Comparison of ENCODE assay signal across 8 mouse cellular contexts in genomic region chr6:12315070-12315909, GRCm38 (mm10).
DNase-seq lines count a peak whose midpoint lies in the region; ATAC-seq and TF ChIP-seq lines count a peak whose summit lies in the region.

No protein-coding gene starts in this region.

- no peak for TF ChIP-seq POLR2A in lung, adult 2 months (IDR thresholded peaks at IDR 0.05; ENCODE audit: borderline replicate concordance, extremely low read depth, low read depth, low read length)

- TF ChIP-seq CTCF in kidney, postnatal 0 days (IDR thresholded peaks at IDR 0.05; ENCODE audit: low read depth) = peak; percentile 81
- TF ChIP-seq CTCF in lung, adult 2 months (IDR thresholded peaks at IDR 0.05; ENCODE audit: insufficient read depth, low read length) = no peak

- H3K4me2 ChIP-seq in kidney, postnatal 0 days (ENCODE audit: low read length) = no peak overlapping the region
- H3K4me2 ChIP-seq in kidney, embryonic 16.5 days (replicated peaks; ENCODE audit: low read depth, low read length) = no peak overlapping the region

- peak; percentile 70 for DNase-seq in kidney, postnatal 0 days (ENCODE audit: low spot score)
- peak; percentile 53 for DNase-seq in MN1 (ENCODE audit: low spot score)
- DNase-seq in embryo, embryonic 11.5 days (ENCODE audit: low read depth, low spot score) = peak; percentile 16
- DNase-seq in layer of hippocampus, postnatal 36 days = peak; percentile 6 to 15
- DNase-seq in thymus, postnatal 10 days (ENCODE audit: low spot score in 2 of 2) = peak; percentile 5 to 9
- DNase-seq in cerebellum, adult 11-12 months = no peak
- DNase-seq in lung, adult 2 months = no peak

- no peak overlapping the region for H3K4me3 ChIP-seq in kidney, postnatal 0 days (replicated peaks; ENCODE audit: low read depth, low read length)
- no peak overlapping the region for H3K4me3 ChIP-seq in kidney, embryonic 16.5 days (ENCODE audit: low read length)
- H3K4me3 ChIP-seq in lung, adult 2 months (replicated peaks; ENCODE audit: extremely low read depth, low read depth, low read length) = no peak overlapping the region

- no peak for ATAC-seq in kidney, postnatal 0 days (replicated peaks; ENCODE audit: low FRiP score, low read depth)
- no peak for ATAC-seq in kidney, embryonic 16.5 days (ENCODE audit: low FRiP score, low TSS enrichment)

- no peak overlapping the region for H3K27ac ChIP-seq in kidney, postnatal 0 days
- no peak overlapping the region for H3K27ac ChIP-seq in kidney, embryonic 16.5 days (ENCODE audit: low read length)

- no peaks in the 10 kb centered on the region for H3K27me3 ChIP-seq in kidney, postnatal 0 days (ENCODE audit: insufficient read depth, low read length)
- no peaks in the 10 kb centered on the region for H3K27me3 ChIP-seq in kidney, embryonic 16.5 days (ENCODE audit: insufficient read depth, low read length)

- H3K9ac ChIP-seq in kidney, postnatal 0 days (ENCODE audit: low read depth, low read length) = no peak overlapping the region
- no peak overlapping the region for H3K9ac ChIP-seq in kidney, embryonic 16.5 days (replicated peaks; ENCODE audit: low read length)

- 33% methylated on average over 7 of the region's 7 CpGs for WGBS in kidney, postnatal 0 days
- WGBS in kidney, embryonic 16.5 days = 34% methylated on average over 7 of the region's 7 CpGs
- WGBS in lung, adult 2 months = 29% methylated on average over 7 of the region's 7 CpGs

- H3K9me3 ChIP-seq in kidney, postnatal 0 days (replicated peaks; ENCODE audit: low read length) = no peaks in the 10 kb centered on the region
- H3K9me3 ChIP-seq in kidney, embryonic 16.5 days (ENCODE audit: low read length) = no peaks in the 10 kb centered on the region

- H3K4me1 ChIP-seq in kidney, postnatal 0 days (replicated peaks; ENCODE audit: insufficient read depth, low read length) = no peaks in the 10 kb centered on the region
- H3K4me1 ChIP-seq in kidney, embryonic 16.5 days (ENCODE audit: insufficient read depth, low read length) = no peaks in the 10 kb centered on the region
- no peaks in the 10 kb centered on the region for H3K4me1 ChIP-seq in lung, adult 2 months (ENCODE audit: control insufficient read depth, insufficient read depth, low read length)

- H3K36me3 ChIP-seq in kidney, postnatal 0 days (ENCODE audit: insufficient read depth, low read length) = no peaks in the 10 kb centered on the region
- H3K36me3 ChIP-seq in kidney, embryonic 16.5 days (ENCODE audit: insufficient read depth, low read length) = no peaks in the 10 kb centered on the region

Comparison
In these comparisons a context has a peak if more than half of its experiments do, and no peak if none do; other contexts are left out.
1. DNase-seq: peak in kidney, postnatal 0 days (single experiment), MN1 (single experiment), embryo, embryonic 11.5 days (single experiment), layer of hippocampus, postnatal 36 days (2 of 2) and thymus, postnatal 10 days (2 of 2); none in cerebellum, adult 11-12 months (single experiment) and lung, adult 2 months (single experiment).